Mouse (Mus musculus): ENCODE measurements at regions not wholly inside any gene's neighbourhood (a gene's known extent, or its start where the extent isn't known, plus 50 kb on each side); places are given as distances from the start of the nearest gene placed in this dataset.

DNA sequence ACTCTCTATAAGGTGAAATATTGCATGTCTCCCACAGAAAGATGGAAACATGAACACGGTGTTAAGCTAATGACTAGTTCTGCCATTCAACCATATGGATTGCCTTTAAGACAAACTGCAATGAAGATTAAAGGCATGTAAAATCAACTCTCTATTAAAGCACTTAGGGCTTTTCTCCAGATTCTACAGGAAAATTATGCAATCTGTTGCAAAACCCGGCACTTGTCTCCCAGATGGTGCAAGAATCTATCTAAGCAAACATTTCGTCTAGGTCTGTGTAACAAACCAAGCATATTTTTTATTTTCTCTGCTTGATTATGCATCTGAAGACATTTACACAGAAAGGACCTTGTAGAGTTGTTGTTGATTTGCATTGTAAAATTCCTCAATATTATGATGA, 1682.9 kb downstream of the Cdh8 start:
- Histone ChIP-seq H3K36me3 (ENCODE audit: control insufficient read depth, insufficient read depth) (no peaks in the 10 kb centered on the region), H3K9ac (replicated peaks; ENCODE audit: low read depth, low read length) (no peak overlapping the region), H3K27ac (ENCODE audit: low read length) (no peak overlapping the region), H3K9me3 (ENCODE audit: control insufficient read depth, low read length) (no peaks in the 10 kb centered on the region), H3K4me1 (replicated peaks; ENCODE audit: control insufficient read depth, insufficient read depth, low read length) (no peaks in the 10 kb centered on the region), H3K4me2 (ENCODE audit: low read length) (no peak overlapping the region), H3K27me3 (replicated peaks; ENCODE audit: control insufficient read depth, insufficient read depth, low read length) (no peaks in the 10 kb centered on the region), H3K4me3 (replicated peaks; ENCODE audit: low read length) (no peak overlapping the region)
- WGBS, result 61% methylated on average over 3 of the region's 3 CpGs
- ATAC-seq, result peak; percentile 59

DNA sequence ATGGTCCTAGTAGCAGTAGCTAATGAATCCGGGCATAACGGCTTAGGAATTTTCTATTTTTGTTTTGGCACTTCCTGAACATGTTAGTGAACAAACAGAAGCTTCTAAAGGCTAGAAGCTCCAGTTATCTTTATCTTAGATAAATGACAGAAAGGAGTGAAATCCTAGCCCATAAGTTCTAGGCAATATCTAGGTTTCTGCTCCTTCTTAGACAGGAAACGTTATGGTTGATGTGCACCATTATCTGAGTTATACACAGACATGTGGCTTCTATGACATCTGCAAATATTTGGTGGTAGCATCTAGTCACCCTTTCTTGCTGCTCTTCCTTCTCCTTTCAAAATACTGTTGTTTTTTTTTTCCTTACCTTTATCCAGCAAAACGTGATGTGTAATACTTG, 1693.6 kb downstream of the Cdh8 start:
- Histone ChIP-seq H3K27me3 (replicated peaks; ENCODE audit: control insufficient read depth, insufficient read depth, low read length) (no peaks in the 10 kb centered on the region), H3K27ac (ENCODE audit: low read length) (no peak overlapping the region), H3K4me3 (replicated peaks; ENCODE audit: low read length) (no peak overlapping the region), H3K36me3 (ENCODE audit: control insufficient read depth, insufficient read depth) (no peaks in the 10 kb centered on the region), H3K9ac (replicated peaks; ENCODE audit: low read depth, low read length) (no peak overlapping the region), H3K4me1 (replicated peaks; ENCODE audit: control insufficient read depth, insufficient read depth, low read length) (no peaks in the 10 kb centered on the region), H3K4me2 (ENCODE audit: low read length) (no peak overlapping the region), H3K9me3 (ENCODE audit: control insufficient read depth, low read length) (no peaks in the 10 kb centered on the region)
- WGBS, result 91% methylated on average over 4 of the region's 4 CpGs
- ATAC-seq, result no peak

GRCm38 (mm10) chr8:97701706-97702105, 1714.6 kb downstream of the Cdh8 start:
- H3K27me3 ChIP-seq (replicated peaks; ENCODE audit: control insufficient read depth, insufficient read depth, low read length), result no peaks in the 10 kb centered on the region
- no peak overlapping the region for H3K4me2 ChIP-seq (ENCODE audit: low read length)
- H3K9ac ChIP-seq (replicated peaks; ENCODE audit: low read depth, low read length), result no peak overlapping the region
- WGBS, result 88% methylated on average over 1 of the region's 1 CpGs
- H3K36me3 ChIP-seq (ENCODE audit: control insufficient read depth, insufficient read depth), result no peaks in the 10 kb centered on the region
- no peak for ATAC-seq
- H3K27ac ChIP-seq (ENCODE audit: low read length), result no peak overlapping the region
- H3K4me1 ChIP-seq (replicated peaks; ENCODE audit: control insufficient read depth, insufficient read depth, low read length), result no peaks in the 10 kb centered on the region
- no peaks in the 10 kb centered on the region for H3K9me3 ChIP-seq (ENCODE audit: control insufficient read depth, low read length)
- no peak overlapping the region for H3K4me3 ChIP-seq (replicated peaks; ENCODE audit: low read length)

- no peak overlapping the region for H3K9ac ChIP-seq (replicated peaks; ENCODE audit: low read depth, low read length)
- no peak overlapping the region for H3K4me2 ChIP-seq (ENCODE audit: low read length)
- H3K27me3 ChIP-seq (replicated peaks; ENCODE audit: control insufficient read depth, insufficient read depth, low read length), result no peaks in the 10 kb centered on the region
- WGBS, result 91% methylated on average over 2 of the region's 2 CpGs
- no peak overlapping the region for H3K27ac ChIP-seq (ENCODE audit: low read length)
- no peak overlapping the region for H3K4me3 ChIP-seq (replicated peaks; ENCODE audit: low read length)
- ATAC-seq, result no peak
- H3K4me1 ChIP-seq (replicated peaks; ENCODE audit: control insufficient read depth, insufficient read depth, low read length), result no peaks in the 10 kb centered on the region
- no peaks in the 10 kb centered on the region for H3K36me3 ChIP-seq (ENCODE audit: control insufficient read depth, insufficient read depth)
- H3K9me3 ChIP-seq (ENCODE audit: control insufficient read depth, low read length), result no peaks in the 10 kb centered on the region
These were observed 1751.9 kb downstream of the Cdh8 start for GRCm38 (mm10) chr8:97664404-97664803.

- Histone ChIP-seq H3K4me1 (replicated peaks; ENCODE audit: control insufficient read depth, insufficient read depth, low read length) (no peaks in the 10 kb centered on the region), H3K27me3 (replicated peaks; ENCODE audit: control insufficient read depth, insufficient read depth, low read length) (no peaks in the 10 kb centered on the region), H3K4me3 (replicated peaks; ENCODE audit: low read length) (no peak overlapping the region), H3K27ac (ENCODE audit: low read length) (no peak overlapping the region), H3K9ac (replicated peaks; ENCODE audit: low read depth, low read length) (no peak overlapping the region), H3K36me3 (ENCODE audit: control insufficient read depth, insufficient read depth) (no peaks in the 10 kb centered on the region), H3K4me2 (ENCODE audit: low read length) (no peak overlapping the region), H3K9me3 (ENCODE audit: control insufficient read depth, low read length) (no peaks in the 10 kb centered on the region)
- ATAC-seq, result no peak
- WGBS, result 96% methylated on average over 2 of the region's 2 CpGs
These were observed 1754.1 kb downstream of the Cdh8 start for GRCm38 (mm10) chr8:97662144-97662543.

GRCm38 (mm10) chr8:97651802-97652201, 1763.5 kb upstream of the Got2 start:
- WGBS, result 72% methylated on average over 4 of the region's 4 CpGs
- no peaks in the 10 kb centered on the region for H3K4me1 ChIP-seq (replicated peaks; ENCODE audit: control insufficient read depth, insufficient read depth, low read length)
- no peak overlapping the region for H3K4me2 ChIP-seq (ENCODE audit: low read length)
- no peaks in the 10 kb centered on the region for H3K9me3 ChIP-seq (ENCODE audit: control insufficient read depth, low read length)
- ATAC-seq, result no peak
- no peaks in the 10 kb centered on the region for H3K27me3 ChIP-seq (replicated peaks; ENCODE audit: control insufficient read depth, insufficient read depth, low read length)
- no peaks in the 10 kb centered on the region for H3K36me3 ChIP-seq (ENCODE audit: control insufficient read depth, insufficient read depth)
- H3K9ac ChIP-seq (replicated peaks; ENCODE audit: low read depth, low read length), result no peak overlapping the region
- no peak overlapping the region for H3K4me3 ChIP-seq (replicated peaks; ENCODE audit: low read length)
- H3K27ac ChIP-seq (ENCODE audit: low read length), result no peak overlapping the region

GRCm38 (mm10) chr8:97632980-97633379, 1744.6 kb upstream of the Got2 start:
- Histone ChIP-seq H3K9ac (replicated peaks; ENCODE audit: low read depth, low read length) (no peak overlapping the region), H3K4me1 (replicated peaks; ENCODE audit: control insufficient read depth, insufficient read depth, low read length) (no peaks in the 10 kb centered on the region), H3K9me3 (ENCODE audit: control insufficient read depth, low read length) (no peaks in the 10 kb centered on the region), H3K27ac (ENCODE audit: low read length) (no peak overlapping the region), H3K36me3 (ENCODE audit: control insufficient read depth, insufficient read depth) (no peaks in the 10 kb centered on the region), H3K27me3 (replicated peaks; ENCODE audit: control insufficient read depth, insufficient read depth, low read length) (no peaks in the 10 kb centered on the region), H3K4me2 (ENCODE audit: low read length) (no peak overlapping the region), H3K4me3 (replicated peaks; ENCODE audit: low read length) (no peak overlapping the region)
- ATAC-seq, result no peak; the same call in 1 of the 2 replicates
- 4% methylated on average over 1 of the region's 1 CpGs for WGBS

All from forebrain, embryonic 16.5 days (tissue).